Mouse (Mus musculus) E14TG2a.4 (cell line): ENCODE data around the gene Aicda.

Source experiments
- CTCF ChIP-seq: conservative IDR thresholded peaks from 2 replicates; pipeline ENCODE4 v1.5.1; 2014; ENCODE audit warnings: low read length
- NANOG ChIP-seq: IDR thresholded peaks from 2 replicates; pipeline ENCODE4 v1.6.1; 2014; ENCODE audit warnings: borderline replicate concordance, low read length, mixed read lengths
- POU5F1 ChIP-seq: IDR thresholded peaks from 2 replicates; pipeline ENCODE4 v1.6.1; 2014; ENCODE audit warnings: low read length, borderline replicate concordance

DNA sequence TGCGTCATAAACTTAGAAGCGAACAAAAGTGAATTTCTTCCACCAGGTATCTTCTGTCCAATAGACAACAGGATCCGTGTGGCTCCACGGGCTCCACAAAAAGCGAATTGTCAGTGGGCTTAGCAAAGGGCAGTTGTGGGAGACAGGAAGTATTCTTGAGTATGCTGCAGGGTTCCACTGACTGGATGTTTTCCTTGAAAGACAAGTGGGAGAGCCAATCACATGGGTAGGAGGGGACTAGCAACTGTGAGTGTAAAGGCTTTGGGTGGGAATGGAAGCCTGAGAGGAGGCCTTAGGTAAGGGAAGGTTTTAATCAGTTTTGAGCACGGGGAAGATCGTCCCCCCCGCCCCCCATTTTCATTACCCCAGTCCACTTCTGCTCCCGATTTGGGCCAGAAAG is 31.0 kb upstream of the Aicda start:
- TF ChIP-seq CTCF (no peak), POU5F1 (no peak), NANOG (no peak)
